Mouse (Mus musculus) forebrain, embryonic 14.5 days (tissue): ENCODE data around the gene Kras. TPM values are rescaled to one million over a fixed set of nuclear protein-coding genes. Genes with fewer than 3 reads are reported as not detected.

Experiments
- ATAC-seq: fragments of 200-750 bp; cut with Nextera tagmentation; 2 replicates; pipeline ENCODE4 v1.8.0; 2017; ENCODE audit warnings: mild to moderate bottlenecking, moderate library complexity
- DNase-seq: peaks from one replicate; pipeline ENCODE4 v3.0.0-alpha.2; 2015; ENCODE audit warnings: low spot score
- H3K27ac ChIP-seq: fragments of 300-500 bp; sonication (generic); 2 replicates; pipeline ENCODE4 v1.5.1; 2014; ENCODE audit warnings: low read depth, mild to moderate bottlenecking, control low read depth, low read length, moderate library complexity
- H3K27me3 ChIP-seq: fragments of 300-500 bp; sonication (generic); replicated peaks from 2 replicates; pipeline ENCODE4 v1.6.1; 2014; ENCODE audit warnings: low read length, control low read depth, mixed read lengths; ENCODE audit not compliant: control insufficient read depth, insufficient read depth
- H3K36me3 ChIP-seq: fragments of 300-500 bp; sonication (generic); 2 replicates; pipeline ENCODE4 v1.6.1; 2014; ENCODE audit warnings: low read length, control low read depth; ENCODE audit not compliant: control insufficient read depth, insufficient read depth
- H3K4me1 ChIP-seq: fragments of 300-500 bp; sonication (generic); 2 replicates; pipeline ENCODE4 v1.6.1; 2014; ENCODE audit warnings: antibody characterized with exemption, low read length, control low read depth; ENCODE audit not compliant: control insufficient read depth, insufficient read depth
- H3K4me2 ChIP-seq: fragments of 300-500 bp; sonication (generic); 2 replicates; pipeline ENCODE4 v1.6.1; 2014; ENCODE audit warnings: mild to moderate bottlenecking, control low read depth, low read length
- H3K4me3 ChIP-seq: fragments of 300-500 bp; sonication (generic); 2 replicates; pipeline ENCODE4 v1.5.1; 2014; ENCODE audit warnings: low read depth, low read length, control low read depth
- H3K9ac ChIP-seq: fragments of 300-500 bp; sonication (generic); 2 replicates; pipeline ENCODE4 v1.6.1; 2014; ENCODE audit warnings: mild to moderate bottlenecking, low read length, control low read depth, moderate library complexity
- H3K9me3 ChIP-seq: fragments of 300-500 bp; sonication (generic); replicated peaks from 2 replicates; pipeline ENCODE4 v1.6.1; 2016; ENCODE audit warnings: low read length, control low read depth, mixed read lengths; ENCODE audit not compliant: control insufficient read depth
- WGBS: fragments of 180-500 bp; shearing (Covaris S2); extraction: QIAGEN DNeasy Blood & Tissue Kit; methylation state at CpG from one replicate; pipeline ENCODE4 v1.1.7; 2014; 5-methylcytosine and 5-hydroxymethylcytosine counted together
- polyA plus RNA-seq: library from polyadenylated mRNA; unstranded; fragments of >200 nt; fragmentation: Nextera tagmentation; extraction: Ambion mirVana; gene quantifications from 2 replicates; pipeline ENCODE4 v1.2.1, GENCODE M21; 2014

Kras gene
- polyA plus RNA-seq, 1 experiment from 2014 or later = 120 TPM

DNA sequence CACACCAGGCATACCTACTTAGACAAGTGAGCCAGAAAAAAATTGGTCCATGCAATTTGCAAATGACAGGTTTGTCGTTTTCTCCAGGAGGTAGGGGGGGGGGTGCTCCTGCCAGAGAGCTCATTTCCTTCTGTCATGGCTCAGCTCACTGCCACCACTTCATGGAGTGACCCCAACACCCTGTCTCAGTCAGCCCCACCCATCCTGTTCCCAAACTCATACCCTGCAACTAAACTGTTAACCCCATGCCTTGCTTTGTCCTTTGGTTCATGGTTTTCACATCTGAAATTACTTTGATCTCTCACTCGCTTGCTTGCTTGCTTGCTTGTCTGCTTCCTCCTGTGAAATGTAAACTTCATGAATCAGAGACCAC lies 6.6 kb upstream of the Kras start:
- H3K27me3 ChIP-seq = no peaks in the 10 kb centered on the region
- ATAC-seq (no peak), DNase-seq (no peak)
- no peak overlapping the region for H3K4me3 ChIP-seq
- WGBS = 56% methylated on average over 2 of the region's 2 CpGs
- H3K27ac ChIP-seq = no peak overlapping the region
- no peaks in the 10 kb centered on the region for H3K9me3 ChIP-seq
- H3K9ac ChIP-seq = no peak overlapping the region
- H3K36me3 ChIP-seq = no peaks in the 10 kb centered on the region
- no peak overlapping the region for H3K4me2 ChIP-seq
- H3K4me1 ChIP-seq = no peaks in the 10 kb centered on the region

DNA sequence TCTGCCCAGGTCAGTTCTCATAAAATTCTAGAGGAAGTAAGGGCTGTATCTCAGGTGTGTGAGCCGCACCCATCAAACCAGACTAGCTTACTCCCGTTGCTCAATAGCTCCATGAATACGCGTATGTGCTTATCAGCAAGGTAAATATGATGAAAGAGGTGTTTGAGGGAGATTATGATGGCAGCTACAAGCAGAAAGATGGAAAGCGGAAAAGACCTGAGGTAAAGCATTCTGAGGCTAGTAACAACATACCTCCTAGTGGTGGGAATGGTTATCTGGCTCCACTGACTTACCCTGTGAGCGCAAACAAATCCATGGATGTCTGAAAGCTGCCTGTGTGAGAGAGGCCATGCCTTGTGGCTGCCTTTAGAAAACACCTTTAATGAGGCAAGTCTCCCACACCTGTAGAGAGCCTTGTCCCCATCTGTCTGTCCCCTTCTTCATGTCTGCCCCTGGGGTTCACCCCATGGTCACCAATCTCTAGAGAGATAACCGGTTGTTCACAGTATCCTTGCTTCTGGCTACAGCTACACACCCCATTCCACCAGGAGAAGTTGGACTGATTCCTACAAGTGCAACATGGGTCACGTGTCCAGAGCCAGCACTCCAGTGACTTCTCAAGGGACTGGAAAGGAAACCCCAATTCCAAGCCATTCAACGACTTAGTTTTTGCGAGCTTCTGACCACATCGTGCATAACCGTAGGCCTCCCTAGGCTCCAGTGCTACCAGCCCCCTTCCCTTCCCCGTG lies 6.1 kb upstream of the Kras start:
- DNase-seq (no peak), ATAC-seq (no peak)
- H3K9me3 ChIP-seq = no peaks in the 10 kb centered on the region
- H3K4me2 ChIP-seq = no peak overlapping the region
- H3K27me3 ChIP-seq = no peaks in the 10 kb centered on the region
- no peak overlapping the region for H3K27ac ChIP-seq
- H3K36me3 ChIP-seq = no peaks in the 10 kb centered on the region
- no peak overlapping the region for H3K4me3 ChIP-seq
- no peak overlapping the region for H3K9ac ChIP-seq
- H3K4me1 ChIP-seq = no peaks in the 10 kb centered on the region
- 87% methylated on average over 13 of the region's 13 CpGs for WGBS

DNA sequence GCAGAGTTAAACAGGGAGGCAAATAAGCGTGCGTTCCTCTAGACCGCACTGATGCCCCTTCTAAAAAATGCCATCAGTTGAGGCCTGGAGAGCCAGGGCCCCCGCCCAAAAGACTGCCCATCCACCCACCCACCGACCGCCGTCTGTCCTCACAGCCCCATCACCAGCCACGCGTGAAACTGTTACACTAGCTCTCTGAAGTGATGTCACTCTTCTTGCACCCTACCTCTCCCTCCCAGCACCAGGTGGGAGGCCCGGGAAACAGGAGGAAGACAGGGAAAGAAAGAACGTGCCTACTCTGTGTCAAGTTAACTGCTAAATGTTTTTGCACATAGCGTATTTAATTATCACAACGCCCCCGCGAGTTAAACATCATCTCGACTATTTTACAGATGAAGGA lies 781 bp upstream of the Kras start:
- peak overlapping the region; percentile 64 for H3K4me2 ChIP-seq
- ATAC-seq (peak; percentile 14; the same call in 1 of the 2 replicates), DNase-seq (no peak)
- H3K9me3 ChIP-seq = no peaks in the 10 kb centered on the region
- peak overlapping the region; percentile 92; the same call in 1 of the 2 replicates for H3K27ac ChIP-seq
- peaks cover 11% of the 10 kb centered on the region for H3K4me1 ChIP-seq
- H3K4me3 ChIP-seq = peak overlapping the region; percentile 98
- H3K36me3 ChIP-seq = peaks cover 2% of the 10 kb centered on the region; the same call in 1 of the 2 replicates
- 11% methylated on average over 16 of the region's 16 CpGs for WGBS
- no peaks in the 10 kb centered on the region for H3K27me3 ChIP-seq
- peak overlapping the region; percentile 92 for H3K9ac ChIP-seq

DNA sequence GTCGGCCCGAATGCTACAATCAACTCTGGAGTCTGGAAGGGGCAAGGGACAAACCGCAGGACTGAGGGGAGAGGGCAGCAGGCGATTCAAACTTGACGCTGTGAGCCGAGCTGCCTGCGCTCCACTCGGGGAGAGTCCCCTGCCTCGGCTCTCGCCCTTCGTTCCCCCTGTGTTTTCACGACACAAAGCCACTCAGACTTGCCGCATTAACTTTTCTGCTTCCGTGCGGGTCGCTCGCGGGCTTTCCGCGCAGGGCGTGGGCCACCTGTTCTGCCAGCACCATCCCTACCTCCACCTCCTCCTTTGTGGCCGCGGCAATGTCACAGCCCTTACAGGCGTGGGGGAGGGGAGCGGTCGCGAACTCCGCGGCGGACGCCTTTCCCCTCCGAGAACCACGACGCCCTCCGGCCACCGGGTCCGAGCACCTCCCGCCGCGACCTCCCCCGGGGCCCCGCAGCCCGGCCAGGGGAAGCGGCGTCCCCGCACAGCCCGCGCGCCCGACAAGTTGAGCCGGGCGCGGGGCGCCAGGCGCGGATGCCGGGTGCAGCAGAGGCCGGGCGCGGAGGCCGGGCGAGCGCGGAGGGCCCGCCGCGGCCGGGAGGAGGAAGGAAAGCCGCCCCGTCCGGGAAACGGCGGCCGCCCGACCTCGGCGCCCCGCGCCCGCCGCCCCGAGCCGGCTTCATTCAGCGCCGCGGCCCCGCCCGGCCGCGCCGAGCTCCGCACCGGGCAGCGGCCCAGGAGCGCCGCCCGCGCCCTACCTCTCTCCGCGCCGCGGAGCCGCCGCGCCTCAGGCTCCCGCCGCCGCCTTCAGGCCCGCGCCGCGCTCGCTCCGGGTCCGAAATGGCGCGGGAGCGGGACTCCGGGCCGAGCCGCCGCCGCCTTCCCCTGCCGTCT lies 501 bp downstream of the Kras start:
- H3K36me3 ChIP-seq = peaks cover 7% of the 10 kb centered on the region
- DNase-seq (peak; percentile 38), ATAC-seq (peak; percentile 72)
- peak overlapping the region; percentile 92 for H3K9ac ChIP-seq
- peaks cover 11% of the 10 kb centered on the region for H3K4me1 ChIP-seq
- WGBS = under 1% methylated on average over 69 of the region's 124 CpGs
- no peaks in the 10 kb centered on the region for H3K27me3 ChIP-seq
- H3K9me3 ChIP-seq = no peaks in the 10 kb centered on the region
- H3K4me3 ChIP-seq = peak overlapping the region; percentile 98
- peak overlapping the region; percentile 83 for H3K4me2 ChIP-seq
- peak overlapping the region; percentile 92 for H3K27ac ChIP-seq

DNA sequence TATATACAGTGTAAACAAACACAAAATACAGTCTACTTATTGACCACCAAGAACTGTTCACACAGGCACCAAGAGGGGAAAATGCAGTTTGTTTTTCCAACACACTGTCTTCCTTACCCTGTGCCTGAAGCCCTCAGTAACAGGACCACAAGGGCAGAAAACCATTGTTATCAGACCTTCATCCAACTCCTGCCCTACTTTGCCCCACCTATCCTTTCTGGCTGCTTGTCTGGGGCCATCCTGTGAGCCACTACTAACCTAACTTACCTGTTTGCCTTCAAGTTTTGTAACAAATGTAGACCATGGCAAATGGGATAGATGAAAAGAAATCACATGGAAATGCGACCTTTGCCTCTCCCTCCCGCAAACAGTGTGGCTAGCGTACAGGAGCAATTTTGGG lies 2.2 kb downstream of the Kras start:
- H3K9ac ChIP-seq = peak overlapping the region; percentile 49
- H3K4me1 ChIP-seq = peaks cover 11% of the 10 kb centered on the region
- no peak overlapping the region for H3K27ac ChIP-seq
- peak overlapping the region; percentile 83 for H3K4me2 ChIP-seq
- no peak for ATAC-seq
- peak overlapping the region; percentile 98; the same call in 1 of the 2 replicates for H3K4me3 ChIP-seq
- H3K36me3 ChIP-seq = peaks cover 18% of the 10 kb centered on the region
- 69% methylated on average over 3 of the region's 3 CpGs for WGBS
- no peak for DNase-seq
- H3K27me3 ChIP-seq = no peaks in the 10 kb centered on the region
- no peaks in the 10 kb centered on the region for H3K9me3 ChIP-seq

DNA sequence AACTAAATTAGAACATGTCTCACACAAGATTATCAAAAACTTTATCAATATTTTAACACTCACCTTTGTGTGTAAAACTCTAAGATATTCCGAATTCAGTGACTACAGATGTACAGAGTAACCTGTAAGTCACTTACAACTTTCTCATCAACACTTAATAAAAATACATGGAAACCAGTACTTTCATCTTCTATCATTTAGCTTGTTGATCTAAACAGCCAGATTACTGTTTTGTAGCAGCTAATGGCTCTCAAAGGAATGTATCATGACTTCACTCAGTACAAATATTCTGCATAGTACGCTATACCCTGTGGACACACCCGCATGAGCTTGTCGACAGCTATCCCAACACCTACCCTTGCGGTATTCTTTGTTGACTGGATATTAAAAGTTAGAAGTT lies 3.2 kb downstream of the Kras start:
- Histone ChIP-seq H3K36me3 (peaks cover 18% of the 10 kb centered on the region), H3K27ac (no peak overlapping the region), H3K4me3 (no peak overlapping the region), H3K9ac (no peak overlapping the region), H3K9me3 (no peaks in the 10 kb centered on the region), H3K27me3 (no peaks in the 10 kb centered on the region), H3K4me1 (peaks cover 11% of the 10 kb centered on the region), H3K4me2 (no peak overlapping the region)
- ATAC-seq = no peak
- no peak for DNase-seq
- WGBS = 95% methylated on average over 5 of the region's 5 CpGs

DNA sequence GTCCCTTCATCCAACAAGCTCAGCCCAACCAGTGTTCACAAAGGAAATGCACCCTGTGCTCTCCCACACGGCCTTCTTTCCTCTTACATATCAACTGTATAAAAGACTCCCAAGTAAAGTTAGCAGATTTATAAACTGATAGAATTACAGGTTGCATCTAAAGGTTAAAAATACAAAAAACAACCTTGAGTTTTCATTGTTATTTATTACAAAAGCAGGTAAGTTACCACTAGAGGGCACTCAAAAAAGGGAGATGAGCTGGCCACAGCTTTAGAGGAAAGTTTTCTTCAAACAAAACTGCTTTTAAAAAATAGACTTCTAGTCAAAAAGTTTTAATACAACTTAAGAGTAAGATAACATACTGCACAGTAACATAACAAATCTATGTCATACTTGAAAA lies 7.5 kb downstream of the Kras start:
- Histone ChIP-seq H3K27me3 (no peaks in the 10 kb centered on the region), H3K36me3 (peaks cover 34% of the 10 kb centered on the region), H3K27ac (no peak overlapping the region), H3K9me3 (no peaks in the 10 kb centered on the region), H3K4me2 (no peak overlapping the region), H3K9ac (no peak overlapping the region), H3K4me1 (no peaks in the 10 kb centered on the region), H3K4me3 (no peak overlapping the region)
- no peak for ATAC-seq
- peak; percentile 67 for DNase-seq
- WGBS = 68% methylated on average over 1 of the region's 1 CpGs

DNA sequence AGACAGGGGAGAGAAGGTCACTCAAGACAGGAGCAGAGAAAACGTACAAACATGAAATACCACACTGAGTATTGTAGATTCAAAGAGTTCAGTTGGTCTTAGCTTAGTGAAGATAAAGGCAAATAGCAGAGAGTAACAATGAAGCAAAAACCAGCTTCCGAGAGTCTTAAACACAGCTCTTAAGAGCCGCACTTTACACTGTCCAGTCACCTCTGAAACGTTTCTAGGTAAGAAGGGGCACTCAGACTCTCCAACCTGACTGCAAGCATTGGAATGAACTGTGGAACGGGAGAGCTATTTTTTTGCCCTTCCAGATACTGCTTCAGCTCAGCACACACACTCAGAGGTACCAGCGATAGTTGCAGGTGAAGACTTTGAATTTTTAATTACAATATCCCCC lies 9.8 kb downstream of the Kras start:
- DNase-seq = no peak
- no peak overlapping the region for H3K9ac ChIP-seq
- H3K4me1 ChIP-seq = no peaks in the 10 kb centered on the region
- no peaks in the 10 kb centered on the region for H3K9me3 ChIP-seq
- H3K27me3 ChIP-seq = no peaks in the 10 kb centered on the region
- H3K36me3 ChIP-seq = peaks cover 32% of the 10 kb centered on the region
- H3K4me3 ChIP-seq = no peak overlapping the region
- no peak overlapping the region for H3K4me2 ChIP-seq
- H3K27ac ChIP-seq = no peak overlapping the region
- WGBS = 89% methylated on average over 6 of the region's 6 CpGs
- ATAC-seq = no peak

DNA sequence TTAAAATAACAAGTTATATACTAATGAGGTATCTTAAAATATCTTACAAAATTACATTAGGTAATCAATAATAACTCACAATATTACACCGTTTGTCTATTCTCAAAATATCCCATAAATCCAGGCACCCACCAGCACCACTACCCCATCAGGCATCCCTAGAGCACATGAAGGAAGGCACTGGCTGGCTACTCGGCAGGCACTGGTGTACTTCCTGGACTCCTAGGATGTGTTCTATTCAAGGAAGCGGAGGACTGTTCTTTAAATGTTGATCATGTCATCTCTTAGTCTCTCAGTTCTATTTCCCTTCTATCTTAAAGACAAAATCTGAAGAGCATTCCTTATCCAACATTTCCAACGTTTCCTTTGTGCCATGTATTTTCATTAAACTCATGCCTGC lies 12.9 kb downstream of the Kras start:
- Histone ChIP-seq H3K9ac (no peak overlapping the region), H3K27ac (no peak overlapping the region), H3K9me3 (no peaks in the 10 kb centered on the region), H3K4me1 (no peaks in the 10 kb centered on the region), H3K27me3 (no peaks in the 10 kb centered on the region), H3K4me2 (no peak overlapping the region), H3K36me3 (peaks cover 19% of the 10 kb centered on the region; the same call in 1 of the 2 replicates), H3K4me3 (no peak overlapping the region)
- WGBS = 83% methylated on average over 4 of the region's 4 CpGs
- DNase-seq (no peak), ATAC-seq (no peak)
